Mouse (Mus musculus) midbrain, embryonic 14.5 days (tissue): ENCODE data around the gene Hspa12b. TPM values are rescaled to one million over a fixed set of nuclear protein-coding genes. Genes with fewer than 3 reads are reported as not detected.
A peak's percentile ranks its signal among the peaks of the same experiment; 100 is the strongest.

Source experiments
- ATAC-seq: fragments of 200-750 bp; cut with Nextera tagmentation; 2 replicates; pipeline ENCODE4 v1.8.0; 2017; ENCODE audit warnings: moderate number of reproducible peaks, moderate library complexity; ENCODE audit not compliant: low FRiP score, low TSS enrichment
- DNase-seq: peaks from one replicate; pipeline ENCODE4 v3.0.0-alpha.2; 2015
- H3K27ac ChIP-seq: fragments of 300-500 bp; sonication (generic); replicated peaks from 2 replicates; pipeline ENCODE4 v1.5.1; 2014; ENCODE audit warnings: mild to moderate bottlenecking, low read depth, low read length, moderate library complexity
- H3K27me3 ChIP-seq: fragments of 300-500 bp; sonication (generic); 2 replicates; pipeline ENCODE4 v1.6.1; 2014; ENCODE audit warnings: low read length, control low read depth, mixed read lengths; ENCODE audit not compliant: control insufficient read depth, insufficient read depth
- H3K36me3 ChIP-seq: fragments of 300-500 bp; sonication (generic); 2 replicates; pipeline ENCODE4 v1.6.1; 2014; ENCODE audit warnings: low read length, control low read depth; ENCODE audit not compliant: control insufficient read depth, insufficient read depth
- H3K4me1 ChIP-seq: fragments of 300-500 bp; sonication (generic); 2 replicates; pipeline ENCODE4 v1.6.1; 2014; ENCODE audit warnings: mild to moderate bottlenecking, antibody characterized with exemption, low read length, control low read depth; ENCODE audit not compliant: control insufficient read depth, insufficient read depth
- H3K4me2 ChIP-seq: fragments of 300-500 bp; sonication (generic); 2 replicates; pipeline ENCODE4 v1.6.1; 2014; ENCODE audit warnings: mild to moderate bottlenecking, low read length, moderate library complexity
- H3K4me3 ChIP-seq: fragments of 300-500 bp; sonication (generic); replicated peaks from 2 replicates; pipeline ENCODE4 v1.5.1; 2014; ENCODE audit warnings: low read depth, low read length
- H3K9ac ChIP-seq: fragments of 300-500 bp; sonication (generic); replicated peaks from 2 replicates; pipeline ENCODE4 v1.6.1; 2014; ENCODE audit warnings: mild to moderate bottlenecking, low read length, moderate library complexity
- H3K9me3 ChIP-seq: fragments of 300-500 bp; sonication (generic); 2 replicates; pipeline ENCODE4 v1.6.1; 2016; ENCODE audit warnings: low read length, control low read depth, mixed read lengths; ENCODE audit not compliant: control insufficient read depth
- WGBS: fragments of 180-500 bp; shearing (Covaris S2); extraction: QIAGEN DNeasy Blood & Tissue Kit; methylation state at CpG from one replicate; pipeline ENCODE4 v1.1.7; 2014; 5-methylcytosine and 5-hydroxymethylcytosine counted together
- polyA plus RNA-seq: library from polyadenylated mRNA; unstranded; fragments of >200 nt; fragmentation: Nextera tagmentation; extraction: Ambion mirVana; gene quantifications from 2 replicates; pipeline ENCODE4 v1.2.1, GENCODE M21; 2014

The Hspa12b gene
- polyA plus RNA-seq, 1 experiment from 2014 or later = 1.7 TPM

DNA sequence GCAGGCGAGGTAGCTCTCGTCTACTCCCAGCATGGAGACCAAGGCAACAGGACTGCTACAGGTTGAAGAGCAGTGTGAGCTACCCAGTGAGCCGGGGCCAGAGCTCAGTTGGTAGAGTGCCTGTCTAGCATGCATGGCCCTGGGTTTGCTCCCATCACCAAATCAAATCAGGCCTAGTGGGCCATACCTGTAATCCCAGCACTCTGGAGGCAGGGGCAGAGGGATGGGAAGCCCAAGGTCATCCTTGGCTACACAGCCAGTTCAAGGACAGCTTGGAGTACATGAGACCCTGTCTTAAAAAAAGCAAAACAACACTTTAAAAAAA lies 22.1 kb downstream of the Hspa12b start:
- WGBS = 96% methylated on average over 3 of the region's 3 CpGs
- Histone ChIP-seq H3K9ac (no peak overlapping the region), H3K27me3 (no peaks in the 10 kb centered on the region), H3K4me1 (no peaks in the 10 kb centered on the region), H3K4me2 (no peak overlapping the region), H3K36me3 (peaks cover 81% of the 10 kb centered on the region), H3K4me3 (no peak overlapping the region), H3K27ac (no peak overlapping the region), H3K9me3 (no peaks in the 10 kb centered on the region)
- no peak for ATAC-seq
- DNase-seq = no peak

- ATAC-seq (no peak), DNase-seq (no peak)
- no peaks in the 10 kb centered on the region for H3K9me3 ChIP-seq
- H3K27ac ChIP-seq = no peak overlapping the region
- no peak overlapping the region for H3K9ac ChIP-seq
- H3K27me3 ChIP-seq = no peaks in the 10 kb centered on the region
- H3K4me2 ChIP-seq = no peak overlapping the region
- peaks cover 59% of the 10 kb centered on the region for H3K36me3 ChIP-seq
- H3K4me1 ChIP-seq = peaks cover 8% of the 10 kb centered on the region; the same call in 1 of the 2 replicates
- no peak overlapping the region for H3K4me3 ChIP-seq
- 94% methylated on average over 7 of the region's 7 CpGs for WGBS
Observed at GRCm38 (mm10) chr2:131152166-131152730, 25.2 kb downstream of the Hspa12b start.

DNA sequence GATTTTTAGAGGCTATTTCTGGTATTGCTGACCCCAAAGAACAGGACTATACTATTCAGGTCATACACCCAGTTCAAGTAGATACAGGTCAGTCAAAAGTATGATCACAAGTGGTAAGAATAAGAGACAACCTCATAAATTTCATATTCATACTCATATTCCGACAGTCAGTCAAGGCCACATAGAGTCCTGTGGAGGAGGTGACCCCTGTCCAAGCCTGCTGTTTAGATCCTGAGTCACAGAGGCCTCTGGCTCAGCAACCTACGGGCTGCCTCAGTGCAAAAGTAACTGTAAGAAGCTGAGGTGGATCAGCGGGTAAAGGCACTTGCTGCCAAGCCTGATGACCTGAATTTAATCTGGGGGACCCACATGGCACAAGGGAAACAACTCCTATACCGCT lies 27.0 kb downstream of the Hspa12b start:
- H3K9me3 ChIP-seq = no peaks in the 10 kb centered on the region
- no peak for ATAC-seq
- 91% methylated on average over 4 of the region's 4 CpGs for WGBS
- peaks cover 25% of the 10 kb centered on the region for H3K4me1 ChIP-seq
- H3K4me3 ChIP-seq = no peak overlapping the region
- H3K27ac ChIP-seq = no peak overlapping the region
- H3K27me3 ChIP-seq = no peaks in the 10 kb centered on the region
- no peak overlapping the region for H3K9ac ChIP-seq
- no peak for DNase-seq
- H3K36me3 ChIP-seq = peaks cover 41% of the 10 kb centered on the region
- H3K4me2 ChIP-seq = no peak overlapping the region

GRCm38 (mm10) chr2:131156987-131157386 lies 29.9 kb downstream of the Hspa12b start:
- Histone ChIP-seq H3K4me2 (no peak overlapping the region), H3K9ac (no peak overlapping the region), H3K4me1 (peaks cover 32% of the 10 kb centered on the region), H3K4me3 (no peak overlapping the region), H3K27ac (no peak overlapping the region), H3K9me3 (no peaks in the 10 kb centered on the region), H3K36me3 (peaks cover 19% of the 10 kb centered on the region), H3K27me3 (no peaks in the 10 kb centered on the region)
- ATAC-seq (no peak), DNase-seq (no peak)
- 92% methylated on average over 7 of the region's 7 CpGs for WGBS

DNA sequence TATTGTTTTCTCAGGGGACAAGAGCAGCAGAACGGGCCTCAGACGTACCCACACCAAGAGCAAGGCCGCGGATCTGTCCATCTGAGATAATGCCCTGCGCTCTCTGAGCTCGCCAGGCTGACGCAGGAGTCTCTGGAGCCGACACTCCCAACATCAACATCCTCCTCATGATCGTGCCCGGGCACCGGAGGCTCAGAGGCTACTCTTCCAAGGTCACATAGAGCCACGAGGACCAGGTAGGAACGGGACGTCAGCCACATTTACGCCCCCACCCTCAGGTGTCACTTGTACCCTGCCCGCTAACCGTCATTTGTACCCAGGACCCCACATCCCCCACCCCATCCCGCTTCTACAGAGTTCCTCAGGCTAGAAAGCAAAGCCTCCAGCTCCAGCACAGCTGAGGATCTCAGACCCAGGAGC lies 32.4 kb downstream of the Hspa12b start:
- H3K9me3 ChIP-seq = no peaks in the 10 kb centered on the region
- peak overlapping the region; percentile 83 for H3K27ac ChIP-seq
- under 1% methylated on average over 18 of the region's 18 CpGs for WGBS
- H3K36me3 ChIP-seq = peaks cover 8% of the 10 kb centered on the region; the same call in 1 of the 2 replicates
- peaks cover 32% of the 10 kb centered on the region for H3K4me1 ChIP-seq
- peak overlapping the region; percentile 74 for H3K4me2 ChIP-seq
- peak overlapping the region; percentile 77 for H3K4me3 ChIP-seq
- H3K9ac ChIP-seq = peak overlapping the region; percentile 81
- ATAC-seq (peak; percentile 76), DNase-seq (peak; percentile 65)
- no peaks in the 10 kb centered on the region for H3K27me3 ChIP-seq

DNA sequence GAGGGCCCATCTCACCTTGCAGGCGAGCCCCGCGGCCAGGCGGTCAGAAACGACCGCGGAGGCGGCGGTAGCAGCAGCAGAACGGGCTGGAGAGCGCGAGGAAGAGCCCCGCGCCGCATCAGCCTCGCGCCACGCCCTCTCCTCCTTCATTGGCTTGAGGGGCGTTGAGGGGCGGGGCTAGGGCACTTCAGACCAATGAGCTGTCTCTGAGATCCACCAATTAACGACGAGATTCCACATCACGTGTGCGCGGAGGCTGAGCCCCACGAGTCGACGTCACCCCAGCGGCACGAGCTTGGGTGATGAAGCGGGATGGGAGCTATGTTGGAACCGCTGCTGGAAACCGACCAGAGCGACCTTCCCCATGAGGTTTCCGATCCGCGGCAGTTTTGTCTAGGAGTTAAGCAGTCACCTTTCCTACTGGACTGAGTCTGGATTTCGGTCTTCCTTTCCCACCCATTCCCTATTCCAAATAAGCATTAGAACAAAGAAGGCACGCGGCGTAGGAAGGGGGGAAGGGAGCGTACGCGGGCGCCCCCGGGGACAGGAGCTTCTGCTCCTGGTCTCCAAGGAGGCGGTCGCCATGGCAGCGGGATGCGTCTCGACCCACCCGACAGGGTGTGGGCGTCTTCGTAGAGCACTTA lies 33.0 kb downstream of the Hspa12b start, which contains the start of gene 1700037H04Rik:
Gene 1700037H04Rik, minus strand, starts transcription at position 144 of the 644 bp plus-strand sequence.
- WGBS = under 1% methylated on average over 54 of the region's 54 CpGs
- peak within 1 kb of the TSS; percentile 88 for H3K4me2 ChIP-seq
- peak; percentile 99 for DNase-seq
- H3K27ac ChIP-seq = peak within 1 kb of the TSS; percentile 97
- H3K9ac ChIP-seq = peak within 1 kb of the TSS; percentile 81
- peaks cover 32% of the 10 kb centered on the region for H3K4me1 ChIP-seq
- H3K4me3 ChIP-seq = peak within 1 kb of the TSS; percentile 77
- no peaks in the 10 kb centered on the region for H3K27me3 ChIP-seq
- peaks cover 4% of the 10 kb centered on the region; the same call in 1 of the 2 replicates for H3K36me3 ChIP-seq
- ATAC-seq = peak; percentile 97
- no peaks in the 10 kb centered on the region for H3K9me3 ChIP-seq

GRCm38 (mm10) chr2:131160671-131161111 lies 33.6 kb downstream of the Hspa12b start:
- under 1% methylated on average over 17 of the region's 17 CpGs for WGBS
- no peak for ATAC-seq

DNA sequence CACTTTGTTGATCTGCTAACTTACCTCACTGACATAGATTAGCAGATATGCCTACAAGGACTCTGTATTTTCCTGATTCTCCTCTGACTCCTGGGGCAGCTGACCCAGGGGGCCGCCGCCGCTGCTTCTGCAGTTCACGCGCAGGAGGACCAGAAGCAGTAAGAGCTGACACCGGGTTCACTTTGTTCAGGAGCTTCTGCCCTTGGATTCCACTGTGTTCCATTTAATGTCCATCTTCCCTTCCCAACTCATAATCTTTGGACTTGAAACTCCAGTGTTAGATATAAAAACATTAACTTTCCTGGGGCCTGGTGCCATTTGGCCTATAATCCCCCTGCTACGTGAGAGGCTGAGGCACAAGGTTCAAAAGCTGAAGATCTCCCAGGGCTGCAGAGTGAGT lies 36.8 kb downstream of the Hspa12b start:
- Histone ChIP-seq H3K4me1 (peaks cover 13% of the 10 kb centered on the region), H3K4me3 (no peak overlapping the region), H3K9ac (no peak overlapping the region), H3K27ac (no peak overlapping the region), H3K36me3 (no peaks in the 10 kb centered on the region), H3K4me2 (no peak overlapping the region), H3K27me3 (no peaks in the 10 kb centered on the region), H3K9me3 (no peaks in the 10 kb centered on the region)
- no peak for DNase-seq
- ATAC-seq = no peak
- WGBS = 80% methylated on average over 7 of the region's 7 CpGs

More at GRCm38 (mm10) chr2:131160671-131161111, 33.6 kb downstream of the Hspa12b start:
- Histone ChIP-seq H3K4me3 (peak overlapping the region; percentile 77), H3K27ac (peak overlapping the region; percentile 97), H3K36me3 (no peaks in the 10 kb centered on the region), H3K4me2 (peak overlapping the region; percentile 88), H3K9ac (peak overlapping the region; percentile 76), H3K27me3 (no peaks in the 10 kb centered on the region), H3K9me3 (no peaks in the 10 kb centered on the region), H3K4me1 (peaks cover 32% of the 10 kb centered on the region)
- no peak for DNase-seq

DNA sequence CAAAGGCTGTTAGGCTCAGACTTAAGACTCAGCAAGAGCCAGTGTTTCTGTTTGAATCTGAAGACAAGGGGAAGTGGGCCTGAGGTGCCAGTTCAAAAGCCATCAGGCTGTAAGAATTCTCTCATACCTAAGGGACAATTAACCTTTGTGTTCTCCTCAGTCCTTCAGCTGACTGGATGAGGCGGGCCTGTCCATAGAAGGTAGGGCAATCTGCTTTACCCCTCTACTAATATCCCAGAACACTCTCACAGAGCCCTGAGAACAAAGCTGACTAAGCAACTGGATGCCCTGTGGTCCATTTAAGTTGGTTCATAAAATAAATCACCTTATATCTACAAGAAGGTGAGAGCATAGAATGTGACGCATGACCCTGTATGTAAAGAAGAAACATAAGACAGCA lies 39.1 kb downstream of the Hspa12b start:
- Histone ChIP-seq H3K27ac (no peak overlapping the region), H3K4me2 (no peak overlapping the region), H3K27me3 (0 out of 2 replicates have a peak, but pooled peaks cover 4% of the 10 kb centered on the region), H3K9ac (no peak overlapping the region), H3K9me3 (no peaks in the 10 kb centered on the region), H3K36me3 (peaks cover 5% of the 10 kb centered on the region; the same call in 1 of the 2 replicates), H3K4me3 (no peak overlapping the region), H3K4me1 (0 out of 2 replicates have a peak, but pooled peaks cover 6% of the 10 kb centered on the region)
- ATAC-seq (no peak), DNase-seq (no peak)
- 83% methylated on average over 2 of the region's 2 CpGs for WGBS
